Mouse (Mus musculus) gastrocnemius, postnatal 25 days (tissue): ENCODE results near the gene Vmn2r84. TPM values are rescaled to one million over a fixed set of nuclear protein-coding genes. Genes with fewer than 3 reads are reported as not detected.
"Not testable (repeated sequence)": the region's sequence is repeated elsewhere in the genome, so short reads cannot be mapped to it uniquely, and the experiment has no call there.

ENCODE experiments used
- DNase-seq: peaks from one replicate; pipeline ENCODE4 v3.0.0; 2022
- long read RNA-seq, 2 experiments: library from polyadenylated mRNA; stranded (forward); transcript quantifications; one replicate each; pipeline ENCODE4 v2.0.0; 2021
- total RNA-seq, 2 experiments: library from RNA; stranded (reverse); gene quantifications; 1 replicate in 1 of 2; 2 replicates in 1 of 2; pipeline ENCODE4 v1.2.3; 2021

Gene Vmn2r84
- not detected for total RNA-seq
- long read RNA-seq, experiment 1, result 0 reads
- long read RNA-seq, experiment 2, result 0 reads

DNA sequence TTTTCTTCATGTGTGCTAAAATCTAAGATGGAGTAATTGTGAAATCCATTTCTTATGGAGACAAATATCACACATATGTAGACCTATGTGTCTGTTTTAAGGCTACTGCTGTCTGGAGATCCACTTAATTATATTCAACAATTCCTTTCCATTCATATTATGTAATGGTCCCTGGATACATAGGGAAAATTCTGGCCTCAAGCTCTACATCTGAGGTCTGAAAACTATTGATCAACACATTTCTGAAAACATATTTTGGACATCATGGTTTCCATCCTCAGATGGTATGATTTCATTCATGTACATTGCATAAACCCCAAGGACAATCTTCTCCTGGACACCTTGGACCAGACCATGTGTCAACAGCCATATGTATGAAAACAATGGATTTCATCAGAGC, at the start of gene Vmn2r84:
Gene Vmn2r84 (minus strand): TSS at position 101 of the 400 bp plus-strand sequence.
- no peak for DNase-seq

DNA sequence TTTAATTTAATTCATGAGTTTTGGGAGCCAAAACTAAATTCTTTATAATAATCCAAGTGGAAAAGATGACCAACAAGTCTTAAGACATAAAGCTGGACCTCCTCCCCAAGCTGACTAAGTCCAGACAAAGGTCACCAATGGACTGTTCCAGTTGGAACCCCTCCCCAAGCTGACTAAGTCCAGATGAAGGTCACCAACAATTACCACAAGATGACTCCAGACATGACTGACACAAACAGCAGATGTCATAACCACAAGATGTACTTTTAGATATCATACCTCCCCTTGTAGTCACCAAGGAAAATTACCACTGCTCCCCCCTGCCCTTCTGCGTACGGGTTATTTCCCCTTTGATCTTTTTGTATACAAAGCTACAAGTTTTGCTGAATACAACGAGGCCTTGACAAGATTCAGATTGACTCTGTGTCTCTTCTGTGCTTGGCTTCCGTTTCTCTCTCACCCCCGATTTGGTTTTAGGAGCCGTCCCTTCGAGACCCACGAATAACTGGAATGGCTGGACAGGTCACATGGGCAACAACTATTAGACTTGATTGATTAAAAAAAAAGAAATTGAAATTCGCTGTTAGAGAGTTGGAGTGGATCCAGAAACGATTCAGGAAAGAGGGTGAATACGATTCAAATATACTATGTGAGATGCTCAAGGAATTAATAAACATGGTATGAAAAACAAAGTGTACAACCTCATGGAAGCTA, 40.2 kb upstream of the Vmn2r84 start:
- DNase-seq, result not testable (repeated sequence)

DNA sequence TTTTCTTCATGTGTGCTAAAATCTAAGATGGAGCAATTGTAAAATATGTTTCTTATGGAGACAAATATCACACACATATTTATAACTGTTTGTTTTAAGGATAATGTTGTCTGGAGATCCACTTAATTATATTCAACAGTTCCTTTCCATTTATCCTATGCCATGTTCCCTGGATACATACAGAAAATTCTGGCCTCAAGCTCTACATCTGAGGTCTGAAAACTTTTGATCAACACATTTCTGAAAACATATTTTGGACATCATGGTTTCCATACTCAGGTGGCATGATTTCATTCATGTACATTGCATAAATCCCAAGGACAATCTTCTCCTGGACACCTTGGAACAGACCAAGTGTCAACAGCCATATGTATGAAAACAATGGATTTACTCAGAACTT, 35.5 kb upstream of the Vmn2r84 start, which contains the start of gene Vmn2r85:
Gene Vmn2r85 (minus strand): TSS at position 101 of the 400 bp plus-strand sequence.
- not testable (repeated sequence) for DNase-seq

DNA sequence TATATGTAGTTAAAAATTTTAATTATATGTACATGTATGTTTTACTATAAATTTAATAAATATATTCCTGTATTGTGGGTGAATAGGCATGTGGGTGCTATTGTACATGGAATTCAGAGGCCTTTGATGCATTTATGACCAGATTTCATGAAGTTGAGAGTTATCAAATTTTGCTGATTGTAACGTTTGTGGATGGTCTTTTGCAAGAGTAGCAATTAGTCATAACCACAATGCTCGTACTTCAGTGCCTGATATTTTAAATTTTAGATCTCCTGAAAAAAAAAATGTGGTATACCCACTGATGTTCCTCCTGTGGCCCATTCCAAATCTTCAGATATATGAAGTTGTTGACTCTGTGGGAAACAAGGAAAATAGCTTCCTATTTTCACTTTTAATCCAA, 28.2 kb upstream of the Vmn2r84 start:
- DNase-seq, result not testable (repeated sequence)

DNA sequence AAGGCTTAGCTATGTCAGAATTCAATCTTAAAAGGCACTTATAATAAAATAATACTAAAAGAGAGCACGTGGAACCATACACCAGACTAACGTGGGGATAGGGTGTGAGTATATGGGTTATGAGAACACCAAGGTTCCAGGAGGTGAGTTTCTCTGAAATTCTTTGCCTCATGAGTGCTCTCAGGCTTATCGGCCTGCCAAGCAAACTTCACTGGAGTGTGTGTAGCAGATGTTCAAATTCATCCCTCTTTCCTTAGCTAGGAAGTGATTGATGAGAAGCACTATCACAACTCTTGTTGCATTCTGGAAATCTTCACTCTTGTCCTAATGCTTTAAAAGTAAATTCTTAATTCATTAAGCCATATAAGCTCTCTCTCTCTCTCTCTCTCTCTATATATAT, 26.3 kb upstream of the Vmn2r84 start:
- DNase-seq, result no peak

DNA sequence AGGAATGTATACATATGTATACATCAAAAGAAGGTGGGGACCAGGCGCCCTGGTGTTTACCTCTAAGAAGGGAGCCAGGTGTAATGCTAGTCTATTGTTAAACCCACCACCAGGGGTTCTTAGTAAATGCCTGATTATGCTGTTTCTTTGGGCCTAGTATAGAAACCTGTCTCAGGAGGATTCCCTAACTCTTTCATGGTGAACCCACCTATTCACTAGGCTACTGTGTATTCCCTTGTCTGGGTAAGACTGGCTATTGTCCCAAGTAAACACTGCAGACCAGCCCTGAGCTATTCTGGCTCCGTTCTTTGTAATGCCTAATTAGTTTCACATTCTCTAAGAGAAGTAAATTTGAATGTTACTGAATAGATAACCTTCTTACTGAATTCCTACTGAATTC, 25.8 kb upstream of the Vmn2r84 start:
- DNase-seq, result not testable (repeated sequence)

DNA sequence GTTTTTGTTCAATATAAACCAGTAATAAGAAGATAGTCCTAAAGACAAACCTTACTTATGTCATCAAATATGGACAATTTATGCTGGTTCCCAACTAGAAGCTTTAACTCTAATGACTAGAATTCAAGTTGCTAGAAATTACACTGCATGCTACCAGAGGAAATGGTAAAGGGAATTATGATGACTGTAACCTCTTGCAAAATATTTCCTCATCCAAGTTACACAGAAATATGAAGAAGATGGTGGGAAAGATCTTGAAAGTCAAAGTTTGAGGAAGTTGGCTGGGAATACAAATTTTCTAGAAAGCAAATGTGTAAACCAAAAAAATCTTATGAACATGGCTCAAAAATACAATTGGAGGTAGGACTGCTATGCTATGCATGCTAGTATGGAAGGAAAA, 22.2 kb upstream of the Vmn2r84 start:
- DNase-seq, result not testable (repeated sequence)

DNA sequence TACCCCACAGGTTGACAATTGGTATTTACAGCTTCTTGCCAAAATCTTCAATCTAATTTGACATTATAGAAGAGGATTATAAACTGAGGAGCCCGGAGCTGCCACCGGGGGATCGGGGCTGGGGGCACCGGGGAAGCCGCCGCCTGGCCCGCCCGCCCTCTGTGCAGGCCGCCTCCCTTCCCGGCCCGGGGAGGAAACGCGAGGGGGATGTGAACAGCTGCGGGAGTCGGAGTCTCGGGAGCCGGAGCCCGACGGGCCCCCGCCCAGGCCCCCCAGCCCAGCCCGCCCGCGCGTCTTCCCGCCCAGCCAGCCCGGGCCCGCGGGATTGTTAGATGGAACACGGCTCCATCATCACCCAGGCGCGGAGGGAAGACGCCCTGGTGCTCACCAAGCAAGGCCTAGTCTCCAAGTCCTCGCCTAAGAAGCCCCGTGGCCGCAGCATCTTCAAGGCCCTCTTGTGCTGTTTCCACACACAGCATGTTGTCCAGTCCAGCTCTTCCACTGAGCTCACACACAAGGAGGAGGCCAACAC, 18.1 kb upstream of the Vmn2r84 start:
- DNase-seq, result not testable (repeated sequence)

DNA sequence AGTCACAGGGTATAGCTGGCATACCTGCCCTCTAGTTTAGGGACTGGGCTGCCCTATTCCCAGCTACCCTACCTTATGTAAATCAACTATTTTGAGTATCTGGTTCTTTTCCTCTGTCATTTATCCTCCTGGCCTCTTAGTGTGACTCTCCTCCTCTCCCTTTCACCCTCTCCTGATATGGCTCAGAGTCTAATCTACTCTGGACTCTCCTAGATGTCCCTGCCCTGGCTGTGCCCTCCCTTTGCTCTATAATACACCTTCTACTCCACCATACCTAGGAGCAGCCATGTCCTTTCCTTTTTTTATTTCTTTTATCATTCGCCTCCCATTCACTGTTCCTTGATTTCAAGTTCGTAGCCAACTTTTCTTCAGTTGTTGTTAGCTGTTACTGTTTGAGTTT, 19.0 kb downstream of the Vmn2r84 start:
- DNase-seq, result no peak

DNA sequence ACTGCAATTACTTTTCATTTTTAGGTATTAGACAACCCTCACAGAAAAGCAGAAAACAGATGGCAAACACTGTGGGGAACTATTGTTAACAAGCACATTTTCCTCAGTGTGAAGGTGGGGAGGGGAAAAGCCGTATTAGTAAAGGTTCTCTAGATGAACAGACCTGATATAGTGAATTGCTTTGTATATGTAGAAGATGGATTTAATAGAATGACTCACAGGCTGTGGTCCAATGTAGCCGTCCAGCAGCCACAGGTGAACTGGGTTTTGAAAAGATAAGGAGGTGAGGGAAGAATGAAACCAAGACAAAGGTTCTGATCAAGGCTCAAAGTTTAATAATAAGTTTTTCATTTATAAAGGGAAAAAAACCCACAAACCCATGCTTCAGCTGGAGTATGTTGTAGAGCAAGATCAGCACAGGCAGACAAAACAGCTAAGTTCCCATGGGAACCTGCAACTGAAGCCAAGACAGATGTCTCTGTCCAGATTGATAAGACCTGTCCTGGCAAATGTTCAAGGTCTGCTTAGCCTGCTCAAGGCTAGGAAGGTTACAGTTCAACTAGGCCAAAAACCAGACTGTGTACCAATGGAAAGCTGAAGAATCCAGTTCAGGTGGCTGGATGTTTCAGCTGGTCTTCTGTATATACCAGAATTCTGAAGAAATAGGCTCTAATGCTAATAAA, 21.5 kb downstream of the Vmn2r84 start:
- no peak for DNase-seq

DNA sequence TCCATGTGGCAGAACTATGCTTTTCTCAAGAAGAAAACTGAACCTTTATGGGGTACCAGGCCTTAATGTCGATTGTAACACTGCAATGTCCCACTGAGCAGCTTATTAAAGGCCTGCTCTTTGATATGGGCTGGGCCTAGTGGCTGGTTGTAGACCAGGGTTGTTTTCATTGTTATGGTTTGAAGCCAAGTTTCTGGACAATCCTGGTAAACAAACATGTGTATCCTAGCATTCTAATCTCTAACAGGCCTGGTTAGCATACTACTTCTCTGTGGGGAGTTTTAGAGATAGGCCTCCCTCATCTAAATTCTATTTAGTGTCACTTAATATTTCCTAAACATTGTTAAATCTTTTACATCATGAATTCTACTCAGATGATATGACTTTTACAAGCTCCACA, 22.5 kb downstream of the Vmn2r84 start:
- DNase-seq, result no peak

DNA sequence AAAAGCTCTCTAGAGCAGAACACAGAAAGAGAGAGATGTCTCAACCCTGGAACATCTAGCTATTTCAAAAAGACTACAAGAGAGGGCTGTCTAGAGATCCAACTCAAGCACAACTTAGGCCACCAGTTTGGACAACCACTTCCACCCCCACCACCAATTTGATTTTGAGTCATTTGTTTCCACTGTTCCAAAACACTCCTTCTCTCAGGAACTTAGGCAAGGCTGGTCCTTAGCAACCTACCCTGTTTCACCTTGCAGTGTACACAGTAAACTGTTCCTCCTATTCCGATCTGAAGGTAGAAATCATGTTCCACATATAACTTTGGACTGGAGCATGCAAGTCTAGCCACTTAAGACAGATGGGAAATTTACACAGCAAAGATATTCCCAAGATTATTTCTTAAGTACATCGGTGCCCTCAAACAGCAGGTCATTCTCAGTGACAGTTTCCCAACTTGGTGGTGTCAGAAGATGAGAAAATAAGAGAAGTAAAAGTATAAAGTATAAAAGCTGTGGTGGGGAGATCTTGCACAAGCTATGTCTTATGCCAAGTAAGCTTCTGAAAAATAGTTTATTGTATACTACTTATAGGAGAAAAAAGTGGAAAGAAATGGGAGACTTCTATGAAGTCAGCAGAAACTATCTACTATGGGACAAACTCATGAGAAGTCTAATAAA, 24.0 kb downstream of the Vmn2r84 start:
- DNase-seq, result no peak

DNA sequence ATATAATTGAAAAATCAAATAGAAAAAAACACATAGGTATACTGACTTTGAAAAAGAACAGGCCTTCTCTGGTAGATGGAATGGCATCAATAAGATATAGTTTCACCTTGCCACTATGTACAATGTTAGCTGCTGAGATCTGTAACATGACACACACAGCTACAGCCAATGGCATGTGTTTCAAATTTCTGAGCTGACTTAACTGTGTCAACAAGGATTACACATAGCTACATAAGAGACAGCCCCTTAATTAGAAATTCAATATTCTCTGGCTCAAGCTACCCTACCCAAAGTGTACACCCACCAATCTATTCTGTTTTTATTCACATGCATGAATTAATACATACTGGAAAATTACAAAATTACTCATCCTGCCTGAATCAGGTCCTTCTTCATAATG, 25.7 kb downstream of the Vmn2r84 start:
- DNase-seq, result no peak

DNA sequence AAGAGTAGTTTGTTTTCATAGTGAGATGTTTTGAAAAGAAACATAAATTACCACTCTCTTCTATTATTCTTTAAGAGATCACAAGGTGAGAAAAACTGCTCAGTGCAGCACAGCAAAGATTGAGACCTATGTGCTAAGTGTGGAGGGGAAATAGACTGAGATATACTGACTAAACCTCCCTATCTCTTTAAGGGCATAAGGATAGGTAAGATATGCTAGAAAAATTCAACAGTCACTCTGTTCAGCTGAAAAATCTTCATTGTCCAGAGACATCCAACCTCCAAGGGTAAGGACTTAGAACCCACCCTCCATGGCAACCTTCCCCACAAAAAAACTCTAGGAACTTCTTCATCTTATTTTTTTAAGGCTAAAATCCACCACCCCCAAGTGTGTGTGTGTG, 29.4 kb downstream of the Vmn2r84 start:
- no peak for DNase-seq

DNA sequence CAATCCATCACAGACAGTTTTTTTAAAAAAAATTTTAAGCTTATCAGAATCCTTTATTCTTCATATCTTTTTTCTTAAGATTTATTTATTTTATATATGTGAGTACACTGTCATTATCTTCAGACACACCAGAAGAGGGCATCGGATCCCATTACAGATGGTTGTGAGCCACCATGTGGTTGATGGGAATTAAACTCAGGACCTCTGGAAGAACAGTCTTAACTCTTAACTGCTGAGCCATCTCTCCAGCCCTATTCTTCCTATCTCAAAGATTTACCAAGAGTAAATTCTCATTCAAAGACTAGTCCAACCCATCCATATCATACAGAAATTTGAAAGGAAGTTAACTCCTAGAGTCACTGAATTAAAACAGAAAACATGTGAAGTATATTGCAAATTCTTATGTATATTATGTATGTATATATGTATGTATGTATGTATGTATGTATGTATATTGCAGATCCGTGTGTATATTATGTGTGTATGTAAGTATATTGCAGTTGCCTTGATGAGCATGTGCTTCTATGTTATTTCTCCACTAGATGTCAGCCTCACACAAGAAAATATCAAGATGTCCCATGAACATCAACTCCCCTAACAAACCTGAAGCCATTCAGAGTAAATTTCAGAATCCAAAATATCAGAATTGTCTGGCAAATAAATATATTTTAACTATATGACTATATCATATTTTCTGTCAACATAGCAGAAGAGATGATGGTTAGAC, 30.5 kb downstream of the Vmn2r84 start:
- no peak for DNase-seq

DNA sequence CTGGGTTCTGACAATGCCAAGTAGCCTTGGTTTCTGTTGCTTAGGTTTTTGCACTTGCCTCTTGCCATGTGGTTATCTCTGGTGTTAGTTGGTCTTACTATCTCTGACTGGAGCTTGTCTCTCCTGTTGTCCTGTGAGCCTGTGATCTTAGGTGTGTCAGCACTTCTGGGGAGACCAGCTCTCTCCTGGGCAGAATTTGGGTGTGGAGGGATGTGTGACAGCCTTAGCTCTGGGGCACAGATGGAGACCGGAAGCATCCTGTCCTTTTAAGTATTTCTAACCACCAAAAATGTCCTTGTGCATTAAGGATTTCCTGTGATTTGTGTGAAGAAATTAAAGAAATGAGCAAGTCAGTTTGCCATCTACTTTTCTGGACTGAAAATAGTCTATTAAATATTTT, 50.1 kb downstream of the Vmn2r84 start:
- DNase-seq, result no peak

DNA sequence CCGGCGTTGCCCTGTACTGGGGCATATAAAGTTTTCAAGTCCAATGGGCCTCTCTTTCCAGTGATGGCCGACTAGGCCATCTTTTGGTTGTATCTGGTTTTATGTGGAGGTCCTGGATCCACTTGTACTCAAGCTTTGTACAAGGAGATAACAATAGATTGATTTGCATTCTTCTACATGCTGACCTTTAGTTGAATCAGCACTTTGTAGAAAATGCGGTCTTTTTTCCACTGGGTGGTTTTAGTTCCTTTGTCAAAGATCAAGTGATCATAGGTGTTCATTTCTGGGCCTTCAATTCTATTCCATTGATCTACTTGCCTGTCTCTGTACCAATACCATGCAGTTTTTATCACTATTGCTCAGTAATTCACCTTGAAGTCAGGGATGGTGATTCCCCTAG, 54.1 kb downstream of the Vmn2r84 start:
- DNase-seq, result not testable (repeated sequence)

DNA sequence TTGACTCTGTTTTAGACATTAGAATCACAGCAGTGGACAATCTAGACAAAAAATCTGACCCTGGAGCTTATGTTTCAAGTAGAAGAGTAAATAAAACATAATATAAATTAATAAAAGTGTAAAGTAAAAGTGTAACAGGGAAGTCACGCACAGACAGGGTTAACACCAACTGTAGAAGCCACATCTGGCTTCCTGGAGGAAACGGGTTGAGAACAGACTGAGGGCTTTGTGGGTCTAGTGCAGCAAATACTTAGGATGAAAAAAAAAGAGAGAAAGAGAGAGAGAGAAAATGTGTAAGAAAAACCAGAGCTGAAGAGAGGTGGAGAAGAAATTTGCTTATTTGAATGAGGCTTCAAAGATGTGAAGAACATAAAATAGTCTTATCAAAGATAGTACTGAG, 56.6 kb downstream of the Vmn2r84 start:
- no peak for DNase-seq

DNA sequence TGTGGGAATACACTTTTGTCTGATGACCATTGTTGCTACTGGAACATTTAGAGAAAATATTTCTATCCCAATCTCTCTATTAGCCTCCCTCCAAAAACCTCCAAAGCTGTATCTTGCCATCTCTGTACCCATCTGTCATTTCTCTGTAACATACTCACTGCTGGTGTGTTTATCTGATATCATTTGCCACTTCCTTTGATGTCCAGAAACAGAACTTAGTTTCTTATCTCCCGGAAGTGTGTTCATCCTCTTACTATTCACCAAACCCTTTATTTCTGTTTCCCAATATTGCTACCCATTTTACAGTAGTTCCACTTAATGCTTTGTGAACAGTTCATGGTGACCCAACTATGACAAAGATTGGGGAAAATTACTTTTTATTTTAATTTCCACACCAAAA, 57.7 kb downstream of the Vmn2r84 start:
- DNase-seq, result no peak

DNA sequence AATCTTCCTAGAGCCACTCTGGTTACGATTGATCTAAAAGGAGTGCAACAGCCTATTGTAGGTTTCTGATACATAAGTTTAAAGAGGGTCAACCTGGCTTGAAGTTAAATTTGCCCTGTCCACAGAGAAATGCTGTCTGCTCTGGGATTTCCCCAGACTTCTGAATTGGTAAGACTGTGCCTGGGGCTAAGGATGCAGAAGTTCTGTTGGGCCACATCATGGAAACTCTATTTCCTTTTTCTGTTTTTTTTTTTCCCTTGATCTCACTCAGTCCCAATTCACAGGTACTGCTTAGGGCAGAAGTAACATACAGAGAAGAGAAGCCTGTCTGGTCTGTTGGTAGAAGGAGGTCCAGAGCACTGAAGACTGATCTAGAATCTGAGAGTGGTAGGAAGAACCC, 63.4 kb downstream of the Vmn2r84 start:
- no peak for DNase-seq
